In genomic region chr7:4877226-4877625, GRCm38 (mm10) we compare ENCODE assay signal across 7 mouse cellular contexts. TPM values are rescaled to one million over a fixed set of nuclear protein-coding genes. Genes with fewer than 3 reads are reported as not detected.
DNase-seq lines count a peak whose midpoint lies in the region; ATAC-seq and TF ChIP-seq lines count a peak whose summit lies in the region.

No protein-coding gene starts in this region.

- H3K9ac ChIP-seq in limb, embryonic 12.5 days (replicated peaks), result peak overlapping the region; percentile 60

- peak overlapping the region; percentile 82 for H3K4me2 ChIP-seq in limb, embryonic 12.5 days

- no peak; the same call in 1 of the 2 replicates for ATAC-seq in megakaryocyte, adult 5-6 weeks (ENCODE audit: poor library complexity, severe bottlenecking)
- 0 out of 2 replicates have a peak, but pooled peaks have one; percentile 11 for ATAC-seq in erythroblast, adult 5-6 weeks (replicated peaks; ENCODE audit: low FRiP score, poor library complexity, severe bottlenecking)
- no peak for ATAC-seq in limb, embryonic 12.5 days (ENCODE audit: insufficient number of reproducible peaks, insufficient read depth, low FRiP score, low TSS enrichment, low read depth)

- peaks cover 4% of the 10 kb centered on the region for H3K36me3 ChIP-seq in megakaryocyte, embryonic 14.5 days (replicated peaks; ENCODE audit: low read length)
- H3K36me3 ChIP-seq in limb, embryonic 12.5 days, result no peaks in the 10 kb centered on the region
- H3K36me3 ChIP-seq in small intestine, adult 2 months (ENCODE audit: control insufficient read depth, insufficient read depth, low read length), result no peaks in the 10 kb centered on the region

- H3K9me3 ChIP-seq in megakaryocyte, embryonic 14.5 days, result peaks cover 5% of the 10 kb centered on the region
- no peaks in the 10 kb centered on the region for H3K9me3 ChIP-seq in limb, embryonic 12.5 days

- no peak for TF ChIP-seq POLR2A in small intestine, adult 2 months (IDR thresholded peaks at IDR 0.05; ENCODE audit: low read depth, low read length)

- DNase-seq in right cerebral cortex, postnatal 14 days, result no peak
- no peak for DNase-seq in right cerebral cortex, postnatal 10 days (ENCODE audit: low spot score in 2 of 2)

- H3K27me3 ChIP-seq in megakaryocyte, embryonic 14.5 days (replicated peaks), result peaks cover 1% of the 10 kb centered on the region
- H3K27me3 ChIP-seq in limb, embryonic 12.5 days, result no peaks in the 10 kb centered on the region
- H3K27me3 ChIP-seq in small intestine, adult 2 months (ENCODE audit: control insufficient read depth, insufficient read depth, low read length), result no peaks in the 10 kb centered on the region

- WGBS in limb, embryonic 12.5 days, result 8% methylated on average over 11 of the region's 11 CpGs
- 2% methylated on average over 11 of the region's 11 CpGs for WGBS in small intestine, adult 2 months

- no peak overlapping the region for H3K27ac ChIP-seq in limb, embryonic 12.5 days
- peak overlapping the region; percentile 67 for H3K27ac ChIP-seq in small intestine, adult 2 months (ENCODE audit: insufficient read depth, low read depth, low read length)

- TF ChIP-seq CTCF in small intestine, adult 2 months (IDR thresholded peaks at IDR 0.05; ENCODE audit: extremely low read depth, insufficient read length, insufficient replicate concordance, low read depth, low read length), result no peak

- peak overlapping the region; percentile 93 for H3K4me3 ChIP-seq in megakaryocyte, embryonic 14.5 days (replicated peaks)
- peak overlapping the region; percentile 53 for H3K4me3 ChIP-seq in limb, embryonic 12.5 days (replicated peaks)
- H3K4me3 ChIP-seq in small intestine, adult 2 months (ENCODE audit: low read depth, low read length), result peak overlapping the region; percentile 80

- H3K4me1 ChIP-seq in megakaryocyte, embryonic 14.5 days, result peaks cover 20% of the 10 kb centered on the region
- peaks cover 14% of the 10 kb centered on the region for H3K4me1 ChIP-seq in limb, embryonic 12.5 days (replicated peaks)
- peaks cover 17% of the 10 kb centered on the region; the same call in 1 of the 2 replicates for H3K4me1 ChIP-seq in small intestine, adult 2 months (ENCODE audit: control insufficient read depth, insufficient read depth, insufficient read length, low read length)

RNA-seq across cellular contexts. Expression of gene Isoc2a, which starts 0.3 kb away (rescaled TPM):
- 7.2 and 17.1 TPM in 2 replicates for polyA plus RNA-seq in megakaryocyte, embryonic 14.5 days (2012; ENCODE audit: insufficient read depth, low replicate concordance)
- total RNA-seq in megakaryocyte, adult 5-6 weeks (2015), result 2.3 and 3.0 TPM in 2 replicates
- 5.0 TPM in 2 replicates for total RNA-seq in megakaryocyte, adult 5-6 weeks (2017)
- total RNA-seq in erythroblast, adult 5-6 weeks (2015; ENCODE audit: low replicate concordance), result not detected in 2 replicates
- total RNA-seq in erythroblast, adult 5-6 weeks (2017; ENCODE audit: low replicate concordance), result 2.4 and 3.2 TPM in 2 replicates
- polyA plus RNA-seq in limb, embryonic 12.5 days (2016; fragmentation: Nextera tagmentation; extraction: Ambion mirVana), result 0.97 and 1.3 TPM in 2 replicates
- 13.4 and 15.5 TPM in 2 replicates for polyA plus RNA-seq in small intestine, adult 2 months (2012; rRNA removed)

RNA-seq across cellular contexts. Expression of gene Isoc2b, which starts 7.2 kb away (rescaled TPM):
- 4.3 and 6.1 TPM in 2 replicates for polyA plus RNA-seq in megakaryocyte, embryonic 14.5 days (2012; ENCODE audit: insufficient read depth, low replicate concordance)
- 6.5 and 9.2 TPM in 2 replicates for total RNA-seq in megakaryocyte, adult 5-6 weeks (2015)
- total RNA-seq in megakaryocyte, adult 5-6 weeks (2017), result 70.2 and 91.2 TPM in 2 replicates
- total RNA-seq in erythroblast, adult 5-6 weeks (2015; ENCODE audit: low replicate concordance), result 2.3 and 3.3 TPM in 2 replicates
- 5.1 and 13.9 TPM in 2 replicates for total RNA-seq in erythroblast, adult 5-6 weeks (2017; ENCODE audit: low replicate concordance)
- polyA plus RNA-seq in limb, embryonic 12.5 days (2016; fragmentation: Nextera tagmentation; extraction: Ambion mirVana), result 4.2 and 5.2 TPM in 2 replicates
- polyA plus RNA-seq in small intestine, adult 2 months (2012; rRNA removed), result 12.4 and 18.9 TPM in 2 replicates

RNA-seq across cellular contexts. Expression of gene Gm36210, which starts 29.1 kb away (rescaled TPM):
- not detected in 2 replicates for polyA plus RNA-seq in megakaryocyte, embryonic 14.5 days (2012; ENCODE audit: insufficient read depth, low replicate concordance)
- not detected in 2 replicates for total RNA-seq in megakaryocyte, adult 5-6 weeks (2015)
- total RNA-seq in megakaryocyte, adult 5-6 weeks (2017), result not detected in 2 replicates
- total RNA-seq in erythroblast, adult 5-6 weeks (2015; ENCODE audit: low replicate concordance), result not detected in 2 replicates
- total RNA-seq in erythroblast, adult 5-6 weeks (2017; ENCODE audit: low replicate concordance), result not detected in 2 replicates
- polyA plus RNA-seq in limb, embryonic 12.5 days (2016; fragmentation: Nextera tagmentation; extraction: Ambion mirVana), result not detected in 2 replicates
- not detected in 2 replicates for polyA plus RNA-seq in small intestine, adult 2 months (2012; rRNA removed)

RNA-seq across cellular contexts. Expression of gene Shisa7, which starts 32.7 kb away (rescaled TPM):
- polyA plus RNA-seq in megakaryocyte, embryonic 14.5 days (2012; ENCODE audit: insufficient read depth, low replicate concordance), result 0.07 TPM in 1 of 2 replicates, not detected in the other
- not detected in 2 replicates for total RNA-seq in megakaryocyte, adult 5-6 weeks (2015)
- not detected in 2 replicates for total RNA-seq in megakaryocyte, adult 5-6 weeks (2017)
- total RNA-seq in erythroblast, adult 5-6 weeks (2015; ENCODE audit: low replicate concordance), result not detected in 2 replicates
- total RNA-seq in erythroblast, adult 5-6 weeks (2017; ENCODE audit: low replicate concordance), result not detected in 2 replicates
- polyA plus RNA-seq in limb, embryonic 12.5 days (2016; fragmentation: Nextera tagmentation; extraction: Ambion mirVana), result 0.12 and 0.21 TPM in 2 replicates
- 0.48 and 0.83 TPM in 2 replicates for polyA plus RNA-seq in small intestine, adult 2 months (2012; rRNA removed)

RNA-seq across cellular contexts. Expression of gene Zfp628, which starts 37.8 kb away (rescaled TPM):
- 33.6 and 53.4 TPM in 2 replicates for polyA plus RNA-seq in megakaryocyte, embryonic 14.5 days (2012; ENCODE audit: insufficient read depth, low replicate concordance)
- total RNA-seq in megakaryocyte, adult 5-6 weeks (2015), result 6.7 and 7.3 TPM in 2 replicates
- total RNA-seq in megakaryocyte, adult 5-6 weeks (2017), result 1.9 and 3.0 TPM in 2 replicates
- total RNA-seq in erythroblast, adult 5-6 weeks (2015; ENCODE audit: low replicate concordance), result 1.7 and 2.3 TPM in 2 replicates
- total RNA-seq in erythroblast, adult 5-6 weeks (2017; ENCODE audit: low replicate concordance), result 1.5 and 2.0 TPM in 2 replicates
- polyA plus RNA-seq in limb, embryonic 12.5 days (2016; fragmentation: Nextera tagmentation; extraction: Ambion mirVana), result 3.6 and 4.2 TPM in 2 replicates
- polyA plus RNA-seq in small intestine, adult 2 months (2012; rRNA removed), result 15.7 and 41.4 TPM in 2 replicates
